Mouse (Mus musculus) urinary bladder, postnatal 10 days (tissue): ENCODE data around the gene Upk1a.
A peak's percentile ranks its signal among the peaks of the same experiment; 100 is the strongest.

Source experiments
- DNase-seq: peaks from one replicate; pipeline ENCODE4 v3.0.0; 2022; ENCODE audit warnings: low spot score

Gene Upk1a

GRCm38 (mm10) chr7:30572969-30573368 is 39.7 kb downstream of the Upk1a start:
- no peak for DNase-seq

DNA sequence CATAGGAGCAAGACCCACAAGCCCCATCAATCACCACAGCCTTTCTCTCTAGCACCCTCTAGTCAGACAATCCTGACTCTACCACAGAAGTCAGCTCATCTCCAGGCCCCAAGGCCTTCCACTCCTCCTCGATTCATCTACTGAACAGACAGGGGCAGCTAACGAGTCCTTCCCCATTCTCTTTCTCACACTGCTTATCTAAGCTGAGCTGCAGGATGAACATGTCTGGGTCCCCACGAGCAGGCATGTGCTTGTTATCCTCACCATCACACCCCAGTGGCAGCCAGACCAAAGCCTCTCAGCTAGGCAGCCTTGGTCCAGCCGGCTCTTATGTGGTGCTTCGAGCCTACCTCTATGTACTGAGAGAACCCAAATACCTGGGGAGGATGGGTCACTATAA is 40.3 kb downstream of the Upk1a start:
- no peak for DNase-seq

DNA sequence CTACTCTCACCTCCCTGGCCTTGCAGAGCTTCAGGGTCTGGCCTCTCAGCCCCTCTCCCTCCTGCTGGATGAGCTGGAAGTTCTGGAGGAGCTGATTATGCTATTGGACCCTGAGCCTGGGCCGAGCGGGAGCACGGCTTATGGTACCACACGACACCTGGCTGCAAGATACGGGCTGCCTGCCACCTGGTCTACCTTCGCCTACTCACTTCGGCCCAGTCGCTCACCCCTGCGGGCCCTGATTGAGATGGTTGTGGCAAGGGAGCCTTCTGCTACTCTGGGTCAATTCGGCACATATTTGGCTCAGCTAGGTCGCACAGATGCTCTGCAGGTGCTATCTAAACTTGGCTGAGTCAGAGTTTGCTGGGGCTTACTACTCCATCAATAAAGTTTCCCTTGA is 45.1 kb downstream of the Upk1a start:
- no peak for DNase-seq

GRCm38 (mm10) chr7:30566033-30566432 is 46.6 kb downstream of the Upk1a start:
- no peak for DNase-seq

DNA sequence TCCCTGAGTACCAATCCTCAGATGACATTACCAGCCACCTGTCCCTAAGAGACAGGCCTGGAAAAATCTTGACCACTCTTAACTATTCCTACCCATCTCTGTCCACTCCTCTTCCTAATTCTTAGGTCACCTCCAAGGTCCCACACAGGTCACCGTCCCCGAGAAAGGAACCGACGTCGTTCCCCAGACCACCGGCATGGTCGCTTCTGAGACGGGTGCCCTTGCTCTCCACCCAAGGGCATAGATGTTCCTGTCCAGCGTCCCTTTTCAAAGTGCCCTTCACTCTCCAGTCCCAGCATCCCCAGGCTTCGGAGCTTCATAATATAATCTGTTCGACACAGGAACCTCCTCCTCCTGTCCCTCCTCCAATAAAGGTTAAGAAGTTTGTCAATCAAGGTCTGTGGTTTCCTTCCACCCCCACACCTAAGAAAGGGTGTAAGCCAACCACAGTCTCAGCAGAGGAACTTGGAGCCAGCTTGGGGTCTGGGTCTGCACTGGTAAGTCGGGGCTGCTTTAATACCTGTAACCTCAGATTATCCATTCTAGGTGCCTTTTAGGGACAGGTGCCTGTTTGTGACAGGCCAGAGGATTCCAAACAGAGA is 47.6 kb downstream of the Upk1a start, which contains the start of gene Igflr1:
Igflr1 (plus strand) TSS at position 458 of the 602 bp plus-strand sequence.
- no peak for DNase-seq

GRCm38 (mm10) chr7:30563906-30564280 is 48.8 kb downstream of the Upk1a start:
- no peak for DNase-seq

GRCm38 (mm10) chr7:30563117-30563905 is 49.3 kb downstream of the Upk1a start, which contains the start of the genes U2af1l4, Gm49396 and Psenen:
TSS of gene U2af1l4 (plus strand) at chr7:30563301.
TSS of gene Gm49396 (plus strand) at chr7:30563344.
TSS of gene Psenen (minus strand) at chr7:30563627.
- peak; percentile 82 for DNase-seq

- no peak for DNase-seq
Measured at GRCm38 (mm10) chr7:30562526-30563116, 50.0 kb downstream of the Upk1a start.

DNA sequence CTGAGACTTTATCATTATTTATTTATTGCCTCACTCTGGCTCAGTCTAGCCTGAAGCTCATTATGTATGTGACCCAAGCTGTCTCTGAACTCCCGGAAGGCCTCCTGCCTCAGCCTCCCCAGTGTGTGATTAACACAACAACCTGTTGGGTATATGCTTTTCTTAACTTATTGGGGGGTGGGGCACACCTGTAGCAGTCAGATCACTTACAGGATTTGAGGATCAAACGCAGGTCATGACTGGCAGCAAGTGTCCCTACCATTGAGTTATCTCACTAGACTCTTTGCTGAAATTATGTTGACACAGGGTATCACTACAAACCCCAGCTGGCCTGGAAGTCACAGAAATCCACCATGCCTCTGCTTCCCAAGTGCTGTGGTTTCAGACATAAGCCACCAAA is 52.4 kb downstream of the Upk1a start:
- no peak for DNase-seq

DNA sequence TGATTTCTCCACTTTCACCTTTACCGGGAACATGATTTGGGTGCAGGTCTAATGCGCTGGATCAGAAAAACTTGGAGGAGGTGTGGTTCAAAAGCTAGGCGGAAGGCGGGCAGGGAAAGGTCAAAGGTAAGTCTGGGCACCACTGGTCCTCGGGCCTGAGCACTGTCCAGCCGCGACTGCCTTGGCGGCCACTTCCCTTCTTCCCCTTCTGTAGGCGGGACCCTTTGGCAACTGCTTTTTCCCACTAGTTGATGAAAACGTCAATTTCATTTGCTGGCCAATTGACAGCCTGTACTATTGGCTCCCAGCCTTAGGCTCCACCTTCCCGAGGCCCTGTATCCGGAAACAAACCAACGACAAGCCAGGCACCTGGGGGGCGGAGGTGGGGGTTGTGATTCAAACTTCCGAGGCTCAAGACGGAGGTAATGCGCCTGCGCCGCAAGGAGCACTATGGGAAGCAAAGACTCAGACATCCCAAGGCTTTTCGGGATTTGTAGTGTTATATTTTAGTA is 53.1 kb downstream of the Upk1a start, which contains the start of gene Lin37:
Lin37 (minus strand) TSS at position 396 of the 512 bp plus-strand sequence.
- peak; percentile 85 for DNase-seq

GRCm38 (mm10) chr7:30558656-30559442 is 53.8 kb downstream of the Upk1a start:
- DNase-seq = no peak

DNA sequence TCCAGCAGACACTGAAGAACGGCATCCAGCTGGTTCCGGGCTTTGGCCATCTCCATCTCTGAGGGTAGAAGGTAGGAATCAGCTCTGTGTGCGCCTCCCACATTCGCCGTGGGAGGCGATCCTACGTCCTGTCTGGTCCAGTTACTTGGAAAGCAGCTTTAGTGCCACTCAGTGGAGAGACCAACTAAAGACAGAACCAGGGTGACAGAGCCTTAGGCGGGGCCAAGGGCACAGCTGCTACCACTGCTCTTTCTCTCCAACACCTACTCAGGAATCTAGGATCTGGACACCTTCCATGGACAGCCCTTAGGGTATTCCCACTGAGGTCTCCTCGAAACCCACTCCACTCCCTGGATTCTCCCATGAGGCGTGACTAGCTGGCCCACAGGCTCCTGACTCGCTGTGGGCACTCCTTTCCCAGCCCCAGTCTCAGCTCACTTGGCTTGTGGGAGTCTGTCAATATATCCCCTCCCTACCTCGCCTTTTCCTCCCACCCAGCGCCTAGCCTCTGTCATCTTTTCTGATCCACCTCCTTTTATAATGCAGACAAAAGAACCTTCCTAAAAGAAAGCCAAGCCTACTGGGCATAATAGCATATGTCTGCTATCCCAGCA is 54.6 kb downstream of the Upk1a start:
- no peak for DNase-seq

DNA sequence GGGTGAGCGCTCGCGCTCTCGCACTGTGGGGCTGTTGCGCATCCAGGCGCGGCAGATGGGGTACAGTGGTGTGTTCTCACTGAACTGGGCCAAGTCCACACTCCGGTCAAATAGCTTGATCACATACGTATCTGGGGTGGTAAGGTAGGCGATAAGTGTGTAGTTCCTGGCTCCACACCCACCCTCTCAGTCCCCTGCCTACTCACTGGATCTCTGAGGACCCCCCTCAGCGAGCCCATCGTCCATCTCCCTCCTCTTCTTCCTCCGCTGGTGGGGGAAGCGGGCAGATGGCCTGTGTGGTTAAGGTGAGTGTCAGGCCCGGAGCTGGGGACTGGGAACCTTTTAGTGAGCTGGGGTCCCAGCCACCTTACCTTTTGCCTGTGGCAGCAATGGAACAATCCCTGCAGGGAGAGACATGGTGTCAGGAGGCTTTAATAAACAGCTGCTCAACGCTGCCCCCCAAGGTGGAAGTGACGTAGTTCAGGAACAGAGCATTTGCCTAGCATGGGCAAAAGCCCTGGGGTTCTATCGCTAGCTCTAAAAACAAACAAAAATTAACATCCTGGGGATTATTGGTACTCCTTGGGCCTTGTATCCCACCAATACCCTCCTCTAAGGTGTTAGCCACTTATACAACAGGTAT is 55.6 kb downstream of the Upk1a start:
- no peak for DNase-seq

GRCm38 (mm10) chr7:30553810-30554584 is 58.6 kb downstream of the Upk1a start:
- no peak for DNase-seq
